Mouse (Mus musculus): ENCODE data around the gene Dnm3. TPM values are rescaled to one million over a fixed set of nuclear protein-coding genes. Genes with fewer than 3 reads are reported as not detected.
A peak's percentile ranks its signal among the peaks of the same experiment; 100 is the strongest.

Gene Dnm3
- total RNA-seq, 1 experiment, result 0.49 TPM

DNA sequence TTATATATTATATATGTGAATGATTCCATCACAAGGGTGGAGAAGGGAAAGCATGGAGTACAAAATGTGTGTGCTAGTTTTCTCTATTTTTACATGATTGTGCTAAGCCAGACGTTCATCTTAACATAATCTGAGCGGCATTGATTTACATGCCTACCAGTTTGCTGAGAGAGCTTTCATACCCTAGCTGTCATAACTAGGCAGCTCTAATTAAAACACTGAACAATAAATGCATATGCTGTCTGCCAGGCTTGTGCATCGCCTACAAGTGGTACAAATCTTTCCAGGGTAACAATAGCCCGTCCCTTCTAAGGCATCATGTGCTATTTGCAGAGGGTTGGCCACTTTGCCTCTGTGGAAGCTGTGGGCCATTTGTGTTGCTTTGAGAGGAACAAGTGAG, 124.0 kb downstream of the Dnm3 start:
- no peak overlapping the region for H3K4me3 ChIP-seq (ENCODE audit: insufficient read depth in 1 of 2, low read depth in 1 of 2, low read length in 2 of 2, poor library complexity in 1 of 2, severe bottlenecking in 1 of 2)
- H3K4me1 ChIP-seq (ENCODE audit: control insufficient read depth in 2 of 2, insufficient read depth in 2 of 2, low read length in 2 of 2, poor library complexity in 1 of 2), result peaks cover 0 to 2% of the 10 kb centered on the region in 2 experiments; a peak in 1 of 4 replicates
- H3K27ac ChIP-seq (ENCODE audit: insufficient read depth, low read depth, low read length, poor library complexity, severe bottlenecking), result no peak overlapping the region
- H3K36me3 ChIP-seq (ENCODE audit: control insufficient read depth, insufficient read depth, low read length, poor library complexity, severe bottlenecking), result no peaks in the 10 kb centered on the region
- in situ Hi-C loops (cut with MboI; ENCODE audit: low sequenced_read_pairs in 2 of 2, unreplicated experiment in 2 of 2), result loop anchor here (25.0 kb wide), 1 partner anchor 308 kb away; the partner anchor contains the start of gene Myocos (in 2 of the 2)
- TF ChIP-seq HCFC1 (IDR thresholded peaks at IDR 0.05; ENCODE audit: borderline replicate concordance, insufficient read depth, low read length), result no peak
- TF ChIP-seq ZC3H11A (IDR thresholded peaks at IDR 0.05; ENCODE audit: borderline replicate concordance, low read depth, low read length), result no peak
- TF ChIP-seq ZNF384 (IDR thresholded peaks at IDR 0.05; ENCODE audit: low read depth, low read length), result no peak
- no peak for TF ChIP-seq MAFK (IDR thresholded peaks at IDR 0.05; ENCODE audit: insufficient read depth, low read depth, low read length)
- TF ChIP-seq CHD2 (IDR thresholded peaks at IDR 0.05; ENCODE audit: low read depth, low read length), result no peak
- H3K9ac ChIP-seq (ENCODE audit: insufficient read depth, low read depth, low read length, poor library complexity, severe bottlenecking), result no peak overlapping the region
- DNase-seq (ENCODE audit: low read depth, low spot score), result no peak
- no peaks in the 10 kb centered on the region for H3K9me3 ChIP-seq (ENCODE audit: control insufficient read depth, insufficient read depth, low read depth, low read length)

DNA sequence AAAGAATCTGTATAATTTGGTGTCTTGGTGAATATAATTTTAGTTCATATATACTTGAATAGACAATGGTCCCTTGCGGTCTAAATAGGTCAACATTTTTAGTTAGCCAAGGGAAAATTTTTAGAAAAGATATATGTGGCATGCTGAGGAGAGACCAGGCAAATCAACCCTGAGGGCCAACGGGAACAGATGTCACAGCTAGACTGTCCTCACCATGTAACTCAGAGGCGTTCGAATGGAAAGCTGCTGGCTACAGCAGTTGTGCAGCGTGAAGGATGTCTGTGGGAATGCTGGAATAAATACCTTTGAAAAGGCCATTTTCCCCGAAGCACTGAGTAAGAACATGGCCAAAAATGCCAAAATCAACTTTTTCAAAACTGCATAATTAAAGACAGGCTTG, 128.5 kb downstream of the Dnm3 start:
- no peak for TF ChIP-seq MAFK (IDR thresholded peaks at IDR 0.05; ENCODE audit: insufficient read depth, low read depth, low read length)
- no peak for TF ChIP-seq HCFC1 (IDR thresholded peaks at IDR 0.05; ENCODE audit: borderline replicate concordance, insufficient read depth, low read length)
- TF ChIP-seq ZC3H11A (IDR thresholded peaks at IDR 0.05; ENCODE audit: borderline replicate concordance, low read depth, low read length), result no peak
- no peak for TF ChIP-seq ZNF384 (IDR thresholded peaks at IDR 0.05; ENCODE audit: low read depth, low read length)
- TF ChIP-seq CHD2 (IDR thresholded peaks at IDR 0.05; ENCODE audit: low read depth, low read length), result no peak
- in situ Hi-C loops (cut with MboI; ENCODE audit: low sequenced_read_pairs in 2 of 2, unreplicated experiment in 2 of 2), result no loop called here
- no peaks in the 10 kb centered on the region for H3K4me1 ChIP-seq (ENCODE audit: control insufficient read depth in 2 of 2, insufficient read depth in 2 of 2, low read length in 2 of 2, poor library complexity in 1 of 2)
- no peaks in the 10 kb centered on the region for H3K36me3 ChIP-seq (ENCODE audit: control insufficient read depth, insufficient read depth, low read length, poor library complexity, severe bottlenecking)
- no peak overlapping the region for H3K9ac ChIP-seq (ENCODE audit: insufficient read depth, low read depth, low read length, poor library complexity, severe bottlenecking)
- H3K9me3 ChIP-seq (ENCODE audit: control insufficient read depth, insufficient read depth, low read depth, low read length), result no peaks in the 10 kb centered on the region
- H3K4me3 ChIP-seq (ENCODE audit: insufficient read depth in 1 of 2, low read depth in 1 of 2, low read length in 2 of 2, poor library complexity in 1 of 2, severe bottlenecking in 1 of 2), result no peak overlapping the region
- no peak overlapping the region for H3K27ac ChIP-seq (ENCODE audit: insufficient read depth, low read depth, low read length, poor library complexity, severe bottlenecking)
- no peak for DNase-seq (ENCODE audit: low read depth, low spot score)

DNA sequence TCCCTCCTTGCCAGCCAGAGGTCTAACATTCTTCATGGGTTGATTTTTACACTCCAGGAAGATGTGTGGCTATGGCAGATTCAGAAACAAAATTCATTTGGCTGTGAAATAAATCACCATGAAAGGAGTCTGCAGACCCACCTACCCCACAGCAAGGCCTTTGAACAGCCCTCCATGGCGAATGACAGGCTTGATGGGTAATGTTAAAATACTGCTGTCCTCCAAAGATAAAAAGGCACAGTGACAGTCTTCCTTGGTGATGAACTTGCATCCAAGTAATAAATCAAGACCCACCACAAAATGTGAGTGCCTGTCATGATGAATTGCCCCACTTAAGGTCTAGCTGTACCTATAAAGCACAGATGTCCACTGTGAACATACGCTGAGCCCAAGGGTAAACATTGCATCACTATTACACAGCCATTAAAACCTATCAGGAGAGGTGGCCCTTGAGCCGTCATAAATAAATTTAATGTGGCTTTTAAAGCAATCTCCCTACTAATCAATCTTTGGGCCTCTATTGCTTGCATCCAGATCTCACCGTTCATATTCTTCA, 131.3 kb downstream of the Dnm3 start:
- H3K27ac ChIP-seq (ENCODE audit: insufficient read depth, low read depth, low read length, poor library complexity, severe bottlenecking), result no peak overlapping the region
- H3K9ac ChIP-seq (ENCODE audit: insufficient read depth, low read depth, low read length, poor library complexity, severe bottlenecking), result no peak overlapping the region
- no peak for DNase-seq (ENCODE audit: low read depth, low spot score)
- no peak overlapping the region for H3K4me3 ChIP-seq (ENCODE audit: insufficient read depth in 1 of 2, low read depth in 1 of 2, low read length in 2 of 2, poor library complexity in 1 of 2, severe bottlenecking in 1 of 2)
- no peaks in the 10 kb centered on the region for H3K9me3 ChIP-seq (ENCODE audit: control insufficient read depth, insufficient read depth, low read depth, low read length)
- no peak for TF ChIP-seq ZC3H11A (IDR thresholded peaks at IDR 0.05; ENCODE audit: borderline replicate concordance, low read depth, low read length)
- H3K36me3 ChIP-seq (ENCODE audit: control insufficient read depth, insufficient read depth, low read length, poor library complexity, severe bottlenecking), result no peaks in the 10 kb centered on the region
- no peaks in the 10 kb centered on the region for H3K4me1 ChIP-seq (ENCODE audit: control insufficient read depth in 2 of 2, insufficient read depth in 2 of 2, low read length in 2 of 2, poor library complexity in 1 of 2)
- in situ Hi-C loops (cut with MboI; ENCODE audit: low sequenced_read_pairs in 2 of 2, unreplicated experiment in 2 of 2), result no loop called here

DNA sequence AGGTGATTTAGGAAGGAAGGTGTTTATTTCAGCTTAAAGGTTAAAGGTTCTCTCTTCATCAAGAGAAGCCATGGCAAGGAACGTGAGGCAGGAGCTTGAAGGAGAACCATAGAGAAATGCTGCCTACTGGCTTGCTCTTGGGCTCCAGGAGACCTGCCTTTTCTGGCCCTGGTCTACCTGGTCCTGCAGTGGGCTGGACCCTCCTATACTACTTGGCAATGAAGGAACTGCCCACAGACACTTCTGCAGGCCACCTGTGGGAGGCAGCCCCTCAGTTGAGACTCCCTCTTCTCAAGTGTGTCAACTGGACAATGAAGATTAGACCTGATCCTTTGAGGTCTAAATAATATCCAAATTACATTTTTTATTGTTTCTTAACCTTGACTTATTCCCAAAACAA, 140.7 kb downstream of the Dnm3 start:
- TF ChIP-seq ZNF384 (IDR thresholded peaks at IDR 0.05; ENCODE audit: low read depth, low read length), result no peak
- TF ChIP-seq MAFK (IDR thresholded peaks at IDR 0.05; ENCODE audit: insufficient read depth, low read depth, low read length), result no peak
- no peak for TF ChIP-seq HCFC1 (IDR thresholded peaks at IDR 0.05; ENCODE audit: borderline replicate concordance, insufficient read depth, low read length)
- no peak for TF ChIP-seq ZC3H11A (IDR thresholded peaks at IDR 0.05; ENCODE audit: borderline replicate concordance, low read depth, low read length)
- TF ChIP-seq CHD2 (IDR thresholded peaks at IDR 0.05; ENCODE audit: low read depth, low read length), result no peak
- Histone ChIP-seq H3K27ac (ENCODE audit: insufficient read depth, low read depth, low read length, poor library complexity, severe bottlenecking) (no peak overlapping the region), H3K9me3 (ENCODE audit: control insufficient read depth, insufficient read depth, low read depth, low read length) (no peaks in the 10 kb centered on the region), H3K4me3 (ENCODE audit: insufficient read depth in 1 of 2, low read depth in 1 of 2, low read length in 2 of 2, poor library complexity in 1 of 2, severe bottlenecking in 1 of 2) (peak overlapping the region in 1 of 2 experiments; percentile 46; a peak in 2 of 4 replicates), H3K9ac (ENCODE audit: insufficient read depth, low read depth, low read length, poor library complexity, severe bottlenecking) (no peak overlapping the region), H3K4me1 (ENCODE audit: control insufficient read depth in 2 of 2, insufficient read depth in 2 of 2, low read length in 2 of 2, poor library complexity in 1 of 2) (no peaks in the 10 kb centered on the region), H3K36me3 (ENCODE audit: control insufficient read depth, insufficient read depth, low read length, poor library complexity, severe bottlenecking) (no peaks in the 10 kb centered on the region)
- in situ Hi-C loops (cut with MboI; ENCODE audit: low sequenced_read_pairs in 2 of 2, unreplicated experiment in 2 of 2), result no loop called here
- DNase-seq (ENCODE audit: low read depth, low spot score), result no peak

DNA sequence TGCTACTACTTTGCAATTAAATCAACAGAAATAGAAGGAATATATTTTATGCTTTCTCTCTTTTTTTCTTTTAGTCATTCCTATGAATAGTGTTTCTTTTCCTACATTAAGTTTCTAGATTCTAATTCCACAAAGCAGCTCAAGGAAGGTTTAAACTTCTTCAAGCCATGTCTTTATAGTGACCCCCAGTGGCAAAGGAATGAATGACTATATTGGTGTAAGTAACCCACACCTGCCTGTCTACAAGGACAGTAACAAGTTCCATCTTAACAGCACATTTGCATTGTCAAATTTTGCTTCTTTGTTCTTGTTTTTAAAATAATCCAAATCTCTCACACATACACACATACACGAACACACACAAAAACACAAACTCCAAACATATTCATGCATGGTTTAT, 141.2 kb downstream of the Dnm3 start:
- H3K4me1 ChIP-seq (ENCODE audit: control insufficient read depth in 2 of 2, insufficient read depth in 2 of 2, low read length in 2 of 2, poor library complexity in 1 of 2), result no peaks in the 10 kb centered on the region
- no peaks in the 10 kb centered on the region for H3K36me3 ChIP-seq (ENCODE audit: control insufficient read depth, insufficient read depth, low read length, poor library complexity, severe bottlenecking)
- DNase-seq (ENCODE audit: low read depth, low spot score), result peak; percentile 47
- no peak for TF ChIP-seq HCFC1 (IDR thresholded peaks at IDR 0.05; ENCODE audit: borderline replicate concordance, insufficient read depth, low read length)
- no peak for TF ChIP-seq ZC3H11A (IDR thresholded peaks at IDR 0.05; ENCODE audit: borderline replicate concordance, low read depth, low read length)
- TF ChIP-seq ZNF384 (IDR thresholded peaks at IDR 0.05; ENCODE audit: low read depth, low read length), result no peak
- TF ChIP-seq MAFK (IDR thresholded peaks at IDR 0.05; ENCODE audit: insufficient read depth, low read depth, low read length), result no peak
- TF ChIP-seq CHD2 (IDR thresholded peaks at IDR 0.05; ENCODE audit: low read depth, low read length), result no peak
- no peak overlapping the region for H3K27ac ChIP-seq (ENCODE audit: insufficient read depth, low read depth, low read length, poor library complexity, severe bottlenecking)
- no peak overlapping the region for H3K4me3 ChIP-seq (ENCODE audit: insufficient read depth in 1 of 2, low read depth in 1 of 2, low read length in 2 of 2, poor library complexity in 1 of 2, severe bottlenecking in 1 of 2)
- no peak overlapping the region for H3K9ac ChIP-seq (ENCODE audit: insufficient read depth, low read depth, low read length, poor library complexity, severe bottlenecking)
- no peaks in the 10 kb centered on the region for H3K9me3 ChIP-seq (ENCODE audit: control insufficient read depth, insufficient read depth, low read depth, low read length)
- in situ Hi-C loops (cut with MboI; ENCODE audit: low sequenced_read_pairs in 2 of 2, unreplicated experiment in 2 of 2), result no loop called here

Measured in ES-E14 (cell line).